Mouse (Mus musculus): ENCODE data around the gene Plcb4.

DNA sequence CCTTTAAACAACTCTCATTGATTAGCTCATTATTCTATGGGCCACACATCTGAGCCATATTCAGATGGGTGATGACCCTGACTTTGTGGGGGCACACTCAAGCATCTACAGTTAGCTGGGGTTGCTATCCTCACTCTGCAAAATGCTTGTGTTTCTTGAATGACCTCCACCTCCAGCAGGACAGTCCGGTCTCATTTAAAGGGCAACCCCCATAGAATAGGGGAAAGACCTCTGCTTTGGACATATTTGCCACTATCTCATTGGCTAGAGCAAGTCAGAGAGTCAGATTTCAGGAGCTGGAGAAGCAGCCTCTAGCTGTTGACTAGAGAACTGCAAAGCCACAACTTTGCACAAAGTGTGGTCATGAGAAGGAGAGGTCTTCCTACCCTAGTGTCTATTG is 340.6 kb downstream of the Plcb4 start:
- TF ChIP-seq CTCF (IDR thresholded peaks at IDR 0.05; ENCODE audit: borderline replicate concordance, insufficient read depth, low read length) = no peak
- TF ChIP-seq POLR2A (IDR thresholded peaks at IDR 0.05; ENCODE audit: low read depth, low read length) = no peak
